Mouse (Mus musculus) lung, postnatal 25 days (tissue): Measurements from ENCODE around the gene Tmem178.

ENCODE experiments used
- DNase-seq: peaks from one replicate; pipeline ENCODE4 v3.0.0; 2022; ENCODE audit warnings: low spot score

Gene Tmem178

GRCm38 (mm10) chr17:80997226-80997625 lies 52.8 kb downstream of the Tmem178 start:
- peak; percentile 52 for DNase-seq

- DNase-seq, result no peak
Observed at GRCm38 (mm10) chr17:80998958-80999357, 54.5 kb downstream of the Tmem178 start.

- no peak for DNase-seq
Observed at GRCm38 (mm10) chr17:81001010-81001409, 56.6 kb downstream of the Tmem178 start.

GRCm38 (mm10) chr17:81001647-81002046 lies 57.2 kb downstream of the Tmem178 start:
- DNase-seq, result no peak

- DNase-seq, result no peak
Observed at GRCm38 (mm10) chr17:81002130-81002529, 57.7 kb downstream of the Tmem178 start.

- DNase-seq, result no peak
Observed at GRCm38 (mm10) chr17:81004454-81004853, 60.0 kb downstream of the Tmem178 start.

- DNase-seq, result no peak
Observed at GRCm38 (mm10) chr17:81005292-81005691, 60.9 kb downstream of the Tmem178 start.

GRCm38 (mm10) chr17:81009112-81009511 lies 64.7 kb downstream of the Tmem178 start:
- no peak for DNase-seq

GRCm38 (mm10) chr17:81010199-81010598 lies 65.8 kb downstream of the Tmem178 start:
- no peak for DNase-seq

GRCm38 (mm10) chr17:81010844-81011685 lies 66.6 kb downstream of the Tmem178 start:
- no peak for DNase-seq

GRCm38 (mm10) chr17:81015814-81016447 lies 71.5 kb downstream of the Tmem178 start:
- peak; percentile 76 for DNase-seq

- no peak for DNase-seq
Observed at GRCm38 (mm10) chr17:81017132-81017531, 72.7 kb downstream of the Tmem178 start.

GRCm38 (mm10) chr17:81027331-81027730 lies 82.9 kb downstream of the Tmem178 start:
- no peak for DNase-seq

- DNase-seq, result no peak
Observed at GRCm38 (mm10) chr17:81031830-81032442, 87.5 kb downstream of the Tmem178 start.

- DNase-seq, result no peak
Observed at GRCm38 (mm10) chr17:81032957-81033356, 88.5 kb downstream of the Tmem178 start.

GRCm38 (mm10) chr17:81035354-81035753 lies 90.9 kb downstream of the Tmem178 start:
- no peak for DNase-seq

GRCm38 (mm10) chr17:81038707-81039408 lies 94.4 kb downstream of the Tmem178 start:
- no peak for DNase-seq

- DNase-seq, result no peak
Observed at GRCm38 (mm10) chr17:81041662-81042061, 97.2 kb downstream of the Tmem178 start.

GRCm38 (mm10) chr17:81044356-81044755 lies 99.9 kb downstream of the Tmem178 start:
- DNase-seq, result no peak

- no peak for DNase-seq
Observed at GRCm38 (mm10) chr17:81045115-81045514, 100.7 kb downstream of the Tmem178 start.

- DNase-seq, result peak; percentile 22
Observed at GRCm38 (mm10) chr17:81045525-81046150, 101.2 kb downstream of the Tmem178 start.
